Comparison of ENCODE assay signal across 10 mouse cellular contexts in genomic region chr9:121058116-121058515, GRCm38 (mm10).
DNase-seq lines count a peak whose midpoint lies in the region; ATAC-seq and TF ChIP-seq lines count a peak whose summit lies in the region.
"Had no signal": no experiment of that assay in that cellular context is flagged by ENCODE, and none has a peak within 500 bp of the region (broad histone marks: within the 10 kb centered on the region; RNA-seq: fewer than 3 reads in every experiment).

No protein-coding gene starts in this region.

- TF ChIP-seq CTCF in layer of hippocampus, adult 2 months (conservative IDR thresholded peaks at IDR 0.05), result no peak
- no peak for TF ChIP-seq CTCF in thymus, adult 2 months (IDR thresholded peaks at IDR 0.05; ENCODE audit: borderline replicate concordance, control insufficient read depth, extremely low read depth, insufficient read depth, low read length, poor library complexity)

- WGBS in forebrain, embryonic 14.5 days, result 85% methylated on average over 7 of the region's 7 CpGs
- WGBS in kidney, embryonic 15.5 days, result 88% methylated on average over 7 of the region's 7 CpGs
- WGBS in thymus, adult 2 months, result 93% methylated on average over 7 of the region's 7 CpGs

- peak; percentile 59 for ATAC-seq in forebrain, embryonic 14.5 days
- no peak for ATAC-seq in kidney, embryonic 15.5 days (replicated peaks; ENCODE audit: low FRiP score)

- no peak for DNase-seq in layer of hippocampus, adult 2 months (ENCODE audit: low spot score in 2 of 2)
- DNase-seq in layer of hippocampus, postnatal 14 days (ENCODE audit: low spot score in 2 of 2), result no peak
- DNase-seq in forebrain, embryonic 14.5 days (ENCODE audit: low spot score), result peak; percentile 58
- peak; percentile 72 for DNase-seq in lung, postnatal 25 days (ENCODE audit: low spot score)
- no peak for DNase-seq in frontal cortex, adult 2 months (ENCODE audit: extremely low spot score in 1 of 2, low spot score in 1 of 2)
- no peak for DNase-seq in thymus, adult 2 months
- no peak for DNase-seq in layer of hippocampus, adult 9-10 months (ENCODE audit: low spot score)

- peak overlapping the region; percentile 43; the same call in 1 of the 2 replicates for H3K27ac ChIP-seq in layer of hippocampus, adult 2 months
- no peak overlapping the region for H3K27ac ChIP-seq in forebrain, embryonic 14.5 days (ENCODE audit: low read depth, low read length)
- peak overlapping the region; percentile 54 for H3K27ac ChIP-seq in kidney, embryonic 15.5 days
- H3K27ac ChIP-seq in thymus, adult 2 months (ENCODE audit: control insufficient read depth, insufficient read depth, low read length), result no peak overlapping the region
- H3K27ac ChIP-seq: neural tube, embryonic 12.5 days; stomach, embryonic 15.5 days had no signal

- H3K4me2 ChIP-seq in forebrain, embryonic 14.5 days (ENCODE audit: low read length), result no peak overlapping the region
- H3K4me2 ChIP-seq in kidney, embryonic 15.5 days, result peak overlapping the region; percentile 22; the same call in 1 of the 2 replicates
- H3K4me2 ChIP-seq: neural tube, embryonic 12.5 days; stomach, embryonic 15.5 days had no signal

- H3K4me1 ChIP-seq in forebrain, embryonic 14.5 days (ENCODE audit: control insufficient read depth, insufficient read depth, low read length), result peaks cover 16% of the 10 kb centered on the region
- H3K4me1 ChIP-seq in kidney, embryonic 15.5 days, result peaks cover 30% of the 10 kb centered on the region
- H3K4me1 ChIP-seq in thymus, adult 2 months (replicated peaks; ENCODE audit: control insufficient read depth, insufficient read depth, low read length), result 0 out of 2 replicates have a peak, but pooled peaks cover 3% of the 10 kb centered on the region
- H3K4me1 ChIP-seq: stomach, embryonic 15.5 days had no signal

- TF ChIP-seq POLR2A in thymus, adult 2 months (IDR thresholded peaks at IDR 0.05; ENCODE audit: control insufficient read depth, extremely low read depth, insufficient read depth, low read length, poor library complexity), result no peak

- no peaks in the 10 kb centered on the region for H3K27me3 ChIP-seq in forebrain, embryonic 14.5 days (replicated peaks; ENCODE audit: control insufficient read depth, insufficient read depth, low read length)
- no peaks in the 10 kb centered on the region for H3K27me3 ChIP-seq in kidney, embryonic 15.5 days
- H3K27me3 ChIP-seq in thymus, adult 2 months (ENCODE audit: control insufficient read depth, insufficient read depth, low read length), result no peaks in the 10 kb centered on the region
- H3K27me3 ChIP-seq: neural tube, embryonic 12.5 days; stomach, embryonic 15.5 days had no signal

- no peaks in the 10 kb centered on the region for H3K36me3 ChIP-seq in forebrain, embryonic 14.5 days (ENCODE audit: control insufficient read depth, insufficient read depth, low read length)
- no peaks in the 10 kb centered on the region for H3K36me3 ChIP-seq in kidney, embryonic 15.5 days
- H3K36me3 ChIP-seq in thymus, adult 2 months (ENCODE audit: control insufficient read depth, insufficient read depth, low read length), result no peaks in the 10 kb centered on the region
- H3K36me3 ChIP-seq: neural tube, embryonic 12.5 days; stomach, embryonic 15.5 days had no signal

- H3K9ac ChIP-seq in forebrain, embryonic 14.5 days (ENCODE audit: low read length), result no peak overlapping the region
- H3K9ac ChIP-seq in kidney, embryonic 15.5 days, result no peak overlapping the region
- H3K9ac ChIP-seq: neural tube, embryonic 12.5 days; stomach, embryonic 15.5 days had no signal

- H3K9me3 ChIP-seq in forebrain, embryonic 14.5 days (replicated peaks; ENCODE audit: control insufficient read depth, low read length), result no peaks in the 10 kb centered on the region
- H3K9me3 ChIP-seq in kidney, embryonic 15.5 days (replicated peaks), result no peaks in the 10 kb centered on the region
- H3K9me3 ChIP-seq: neural tube, embryonic 12.5 days; stomach, embryonic 15.5 days had no signal

- H3K4me3 ChIP-seq in layer of hippocampus, adult 2 months, result no peak overlapping the region
- no peak overlapping the region for H3K4me3 ChIP-seq in forebrain, embryonic 14.5 days (ENCODE audit: low read depth, low read length)
- no peak overlapping the region for H3K4me3 ChIP-seq in kidney, embryonic 15.5 days (replicated peaks)
- no peak overlapping the region for H3K4me3 ChIP-seq in thymus, adult 2 months (ENCODE audit: control insufficient read depth, insufficient read depth, low read length)
- H3K4me3 ChIP-seq: neural tube, embryonic 12.5 days; stomach, embryonic 15.5 days had no signal

Comparison
In these comparisons a context has a peak if more than half of its experiments do, and no peak if none do; other contexts are left out.
1. DNase-seq: peak in forebrain, embryonic 14.5 days (single experiment) and lung, postnatal 25 days (single experiment); none in layer of hippocampus, adult 2 months (0 of 2), layer of hippocampus, postnatal 14 days (0 of 2), frontal cortex, adult 2 months (0 of 2), thymus, adult 2 months (single experiment) and layer of hippocampus, adult 9-10 months (single experiment).
2. H3K27ac ChIP-seq: peak in layer of hippocampus, adult 2 months (single experiment) and kidney, embryonic 15.5 days (single experiment); none in forebrain, embryonic 14.5 days (single experiment) and thymus, adult 2 months (single experiment).